Mouse (Mus musculus): ENCODE measurements around the gene Sdad1. TPM values are rescaled to one million over a fixed set of nuclear protein-coding genes. Genes with fewer than 3 reads are reported as not detected.

Sdad1 gene
- polyA plus RNA-seq, 1 experiment from 2014 or later = 33.9 TPM

DNA sequence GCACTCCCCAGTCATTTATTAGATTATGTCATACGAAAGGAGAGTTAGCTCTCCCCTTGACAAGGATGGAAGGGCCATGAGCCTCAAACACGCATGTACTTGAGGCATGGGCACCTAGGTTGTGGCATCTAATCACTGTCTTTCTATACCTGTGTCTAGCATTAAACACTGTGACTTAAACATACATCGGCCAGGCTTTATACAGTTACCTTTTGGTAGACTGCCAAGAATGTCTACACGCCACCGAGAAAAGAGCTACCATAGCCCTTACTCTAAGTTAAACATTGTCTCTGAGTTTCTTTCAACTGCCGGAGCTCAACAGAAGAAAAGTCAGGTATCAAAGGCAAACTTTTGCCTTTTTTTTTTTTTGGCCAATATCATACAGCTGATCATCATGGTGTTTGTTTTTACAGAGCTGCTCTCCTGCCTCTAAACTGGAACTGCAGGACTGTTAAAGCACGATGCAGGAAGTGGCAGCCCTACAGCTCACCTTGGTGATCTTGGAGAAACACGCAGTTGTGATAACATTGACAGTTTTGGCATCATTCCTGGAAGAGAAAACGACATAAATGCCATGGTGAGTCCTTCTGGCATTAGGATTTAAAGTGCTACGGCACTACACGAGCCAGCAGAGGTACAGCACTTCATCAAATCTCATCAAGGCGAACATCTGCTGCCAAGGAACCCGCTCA, 8.0 kb downstream of the Sdad1 start:
- Histone ChIP-seq H3K27ac (no peak overlapping the region), H3K4me3 (no peak overlapping the region), H3K4me2 (no peak overlapping the region), H3K9ac (no peak overlapping the region), H3K9me3 (replicated peaks) (no peaks in the 10 kb centered on the region), H3K36me3 (ENCODE audit: poor library complexity, severe bottlenecking) (peaks cover 80% of the 10 kb centered on the region), H3K27me3 (no peaks in the 10 kb centered on the region), H3K4me1 (no peaks in the 10 kb centered on the region)
- WGBS = 92% methylated on average over 13 of the region's 13 CpGs
- no peak for ATAC-seq

GRCm38 (mm10) chr5:92294525-92294924, 15.8 kb downstream of the Sdad1 start:
- WGBS = 99% methylated on average over 2 of the region's 2 CpGs
- Histone ChIP-seq H3K4me1 (no peaks in the 10 kb centered on the region), H3K4me2 (no peak overlapping the region), H3K9ac (no peak overlapping the region), H3K27me3 (no peaks in the 10 kb centered on the region), H3K9me3 (replicated peaks) (no peaks in the 10 kb centered on the region), H3K36me3 (ENCODE audit: poor library complexity, severe bottlenecking) (peaks cover 95% of the 10 kb centered on the region), H3K4me3 (no peak overlapping the region), H3K27ac (no peak overlapping the region)
- no peak for ATAC-seq

DNA sequence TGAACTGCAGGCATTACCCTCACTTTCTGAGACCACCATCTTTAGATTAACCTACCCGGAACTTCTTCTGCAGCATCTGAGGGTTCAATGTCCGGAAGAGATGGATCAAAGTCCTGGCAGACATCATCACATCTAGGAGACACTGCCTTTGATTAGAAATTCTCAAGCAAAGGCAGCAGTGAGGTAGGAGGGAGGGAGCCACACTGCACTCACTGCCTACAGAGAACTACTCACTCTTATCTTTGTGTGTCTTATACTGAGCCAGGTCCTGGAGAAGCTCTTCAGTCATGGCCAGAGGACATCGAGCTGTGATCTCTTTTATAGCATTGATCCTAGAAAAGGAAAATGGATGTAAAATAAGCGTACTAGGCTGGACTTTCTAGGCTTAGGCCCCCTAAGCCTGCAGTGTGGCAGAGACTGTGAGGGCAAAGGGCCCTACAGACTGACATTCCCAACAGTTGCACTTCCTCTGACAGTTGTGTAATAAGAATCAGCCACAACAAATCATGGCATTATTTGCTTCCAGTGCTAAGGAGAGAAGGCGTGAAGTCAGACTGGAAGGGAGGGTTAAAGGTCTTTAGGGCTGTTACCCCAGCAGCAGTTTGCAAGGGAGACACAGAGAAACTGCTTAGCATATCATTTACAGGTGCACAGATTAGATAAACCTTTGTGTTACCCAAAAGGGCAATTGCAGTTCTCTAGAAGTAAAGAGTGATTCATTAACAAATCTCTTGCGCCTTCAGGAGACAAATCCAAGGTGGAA, 18.4 kb downstream of the Sdad1 start:
- H3K9me3 ChIP-seq (replicated peaks) = no peaks in the 10 kb centered on the region
- H3K27ac ChIP-seq = no peak overlapping the region
- H3K4me2 ChIP-seq = no peak overlapping the region
- H3K4me3 ChIP-seq = no peak overlapping the region
- no peaks in the 10 kb centered on the region for H3K4me1 ChIP-seq
- H3K9ac ChIP-seq = no peak overlapping the region
- H3K36me3 ChIP-seq (ENCODE audit: poor library complexity, severe bottlenecking) = peaks cover 98% of the 10 kb centered on the region
- 96% methylated on average over 6 of the region's 6 CpGs for WGBS
- no peaks in the 10 kb centered on the region for H3K27me3 ChIP-seq
- ATAC-seq = no peak

GRCm38 (mm10) chr5:92287840-92288239, 22.4 kb downstream of the Sdad1 start:
- Histone ChIP-seq H3K9me3 (replicated peaks) (no peaks in the 10 kb centered on the region), H3K27me3 (no peaks in the 10 kb centered on the region), H3K36me3 (ENCODE audit: poor library complexity, severe bottlenecking) (peaks cover 82% of the 10 kb centered on the region), H3K27ac (no peak overlapping the region), H3K9ac (no peak overlapping the region), H3K4me2 (no peak overlapping the region), H3K4me3 (no peak overlapping the region), H3K4me1 (no peaks in the 10 kb centered on the region)
- ATAC-seq = no peak
- 93% methylated on average over 6 of the region's 6 CpGs for WGBS

DNA sequence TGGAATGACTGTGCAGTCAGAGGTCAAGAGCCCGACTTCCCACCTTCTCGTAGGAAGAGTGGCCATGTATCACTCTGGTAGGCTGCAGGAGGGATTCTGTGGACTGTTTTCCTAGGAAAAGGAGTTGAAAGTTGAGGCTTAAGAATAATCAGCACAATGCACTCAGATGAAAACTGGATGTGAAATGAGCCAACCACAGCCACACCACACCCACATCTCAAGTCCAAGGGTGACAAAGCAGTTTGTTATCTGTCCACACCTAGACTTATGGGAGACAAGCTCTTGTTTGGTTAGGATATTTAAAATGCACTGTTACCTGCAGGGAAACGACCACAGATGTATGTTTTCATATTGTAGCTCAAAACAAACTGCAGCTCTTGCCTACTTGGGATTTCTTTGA, 27.2 kb downstream of the Sdad1 start:
- no peak overlapping the region for H3K4me2 ChIP-seq
- no peaks in the 10 kb centered on the region for H3K9me3 ChIP-seq (replicated peaks)
- H3K4me1 ChIP-seq = peaks cover 9% of the 10 kb centered on the region; the same call in 1 of the 2 replicates
- H3K4me3 ChIP-seq = no peak overlapping the region
- WGBS = 80% methylated on average over 3 of the region's 3 CpGs
- no peak overlapping the region for H3K27ac ChIP-seq
- H3K27me3 ChIP-seq = no peaks in the 10 kb centered on the region
- H3K36me3 ChIP-seq (ENCODE audit: poor library complexity, severe bottlenecking) = peaks cover 37% of the 10 kb centered on the region
- ATAC-seq = no peak
- H3K9ac ChIP-seq = no peak overlapping the region

GRCm38 (mm10) chr5:92282571-92282970, 27.7 kb downstream of the Sdad1 start:
- H3K27ac ChIP-seq = no peak overlapping the region
- no peak overlapping the region for H3K4me2 ChIP-seq
- 79% methylated on average over 4 of the region's 4 CpGs for WGBS
- no peaks in the 10 kb centered on the region for H3K9me3 ChIP-seq (replicated peaks)
- H3K4me1 ChIP-seq = peaks cover 11% of the 10 kb centered on the region; the same call in 1 of the 2 replicates
- no peak overlapping the region for H3K4me3 ChIP-seq
- no peaks in the 10 kb centered on the region for H3K27me3 ChIP-seq
- ATAC-seq = no peak
- H3K9ac ChIP-seq = no peak overlapping the region
- peaks cover 32% of the 10 kb centered on the region for H3K36me3 ChIP-seq (ENCODE audit: poor library complexity, severe bottlenecking)

DNA sequence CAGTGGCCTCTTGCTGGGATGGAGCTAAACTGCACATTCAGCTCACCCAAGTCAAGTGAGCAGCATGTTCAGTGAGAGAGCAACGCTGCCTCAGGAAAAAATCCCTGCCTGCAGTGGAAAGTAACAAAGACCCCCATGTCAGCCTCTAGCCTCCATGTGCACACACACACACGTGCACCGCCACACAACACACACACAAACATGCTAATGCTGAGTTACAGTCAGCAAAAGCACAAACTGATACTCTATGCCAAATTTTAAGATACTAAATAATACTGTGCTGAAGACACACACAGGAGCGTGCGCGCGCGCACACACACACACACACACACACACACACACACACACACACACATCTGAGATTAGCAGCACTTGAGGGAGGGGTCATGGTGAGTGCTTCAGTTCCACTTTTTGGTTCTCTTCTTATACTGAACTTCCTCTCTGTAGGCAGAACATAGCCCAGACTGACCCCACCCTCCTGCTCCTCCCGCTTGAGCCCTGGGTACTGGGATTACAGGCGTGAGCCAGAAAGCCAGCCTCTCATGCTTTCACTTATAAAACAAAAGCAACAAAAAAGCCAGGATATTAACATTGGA, 31.2 kb downstream of the Sdad1 start:
- Histone ChIP-seq H3K27me3 (0 out of 2 replicates have a peak, but pooled peaks cover 6% of the 10 kb centered on the region), H3K9ac (no peak overlapping the region), H3K36me3 (ENCODE audit: poor library complexity, severe bottlenecking) (peaks cover under 1% of the 10 kb centered on the region; the same call in 1 of the 2 replicates), H3K4me1 (peaks cover 13% of the 10 kb centered on the region; the same call in 1 of the 2 replicates), H3K4me3 (no peak overlapping the region), H3K27ac (no peak overlapping the region), H3K4me2 (0 out of 2 replicates have a peak overlapping the region, but pooled peaks have one; percentile 94), H3K9me3 (replicated peaks) (no peaks in the 10 kb centered on the region)
- no peak for ATAC-seq
- WGBS = 79% methylated on average over 10 of the region's 10 CpGs

DNA sequence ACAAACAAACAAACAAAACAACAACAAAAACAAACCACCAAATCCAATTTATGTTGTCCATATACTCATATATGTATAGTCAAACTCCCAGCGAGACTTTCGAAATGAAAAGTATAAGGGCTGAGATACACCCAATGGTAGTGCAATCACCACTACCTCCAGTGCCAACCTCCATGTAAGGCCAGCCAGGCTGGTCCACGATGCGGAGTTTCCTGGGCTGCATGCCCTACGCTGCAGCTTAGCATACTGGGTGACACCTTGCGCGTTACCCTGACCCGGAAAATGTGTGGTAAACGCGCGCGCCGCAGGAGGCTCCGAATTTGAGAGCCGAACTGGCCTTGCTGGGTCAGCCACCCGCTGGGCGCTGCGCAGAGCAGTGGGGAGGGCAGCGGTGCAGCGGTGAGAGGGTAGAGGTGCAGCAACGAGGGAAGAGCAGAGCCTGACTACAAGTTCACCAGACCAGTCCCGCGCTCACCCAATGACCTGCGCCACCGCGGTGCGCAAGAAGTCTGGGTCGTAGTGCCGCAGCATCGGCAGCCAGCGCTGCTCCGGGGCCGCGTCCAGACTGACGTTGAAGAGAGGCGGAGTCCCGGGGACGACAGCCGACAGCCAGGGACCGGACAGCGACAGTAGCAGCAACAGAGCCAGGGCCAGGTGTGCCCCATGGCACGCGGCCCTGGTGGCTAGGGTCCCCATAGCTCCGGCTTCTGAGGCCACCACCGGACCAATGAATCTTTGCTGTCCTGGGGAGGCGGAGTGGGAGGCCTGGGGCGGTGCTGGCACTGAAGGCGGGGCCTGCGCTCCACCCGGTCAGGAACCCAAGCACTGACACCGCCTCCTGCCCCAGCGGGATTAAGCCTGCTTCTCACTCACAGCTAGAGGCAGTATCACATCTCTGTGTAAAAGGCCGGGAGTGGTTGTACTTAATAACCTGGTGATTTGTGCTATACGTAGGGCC, 32.6 kb downstream of the Sdad1 start, which contains the start of gene Naaa:
Gene Naaa, minus strand, starts transcription at position 734 of the 958 bp plus-strand sequence.
- H3K27ac ChIP-seq = no peak within 1 kb of the TSS

GRCm38 (mm10) chr5:92270496-92270895, 39.8 kb downstream of the Sdad1 start:
- Histone ChIP-seq H3K4me2 (no peak overlapping the region), H3K27ac (no peak overlapping the region), H3K9ac (no peak overlapping the region), H3K27me3 (no peaks in the 10 kb centered on the region), H3K4me1 (no peaks in the 10 kb centered on the region), H3K9me3 (replicated peaks) (no peaks in the 10 kb centered on the region), H3K4me3 (no peak overlapping the region), H3K36me3 (ENCODE audit: poor library complexity, severe bottlenecking) (no peaks in the 10 kb centered on the region)
- 90% methylated on average over 7 of the region's 7 CpGs for WGBS
- no peak for ATAC-seq

More for the DNA sequence above, 32.6 kb downstream of the Sdad1 start, which contains the start of gene Naaa:
- 3% methylated on average over 54 of the region's 54 CpGs for WGBS
- peak within 1 kb of the TSS; percentile 94 for H3K4me2 ChIP-seq
- peaks cover 13% of the 10 kb centered on the region; the same call in 1 of the 2 replicates for H3K4me1 ChIP-seq
- H3K4me3 ChIP-seq = peak within 1 kb of the TSS; percentile 65
- H3K9ac ChIP-seq = peak within 1 kb of the TSS; percentile 69
- 0 out of 2 replicates have a peak, but pooled peaks cover 6% of the 10 kb centered on the region for H3K27me3 ChIP-seq
- H3K9me3 ChIP-seq (replicated peaks) = no peaks in the 10 kb centered on the region
- peak; percentile 92 for ATAC-seq
- no peaks in the 10 kb centered on the region for H3K36me3 ChIP-seq (ENCODE audit: poor library complexity, severe bottlenecking)

DNA sequence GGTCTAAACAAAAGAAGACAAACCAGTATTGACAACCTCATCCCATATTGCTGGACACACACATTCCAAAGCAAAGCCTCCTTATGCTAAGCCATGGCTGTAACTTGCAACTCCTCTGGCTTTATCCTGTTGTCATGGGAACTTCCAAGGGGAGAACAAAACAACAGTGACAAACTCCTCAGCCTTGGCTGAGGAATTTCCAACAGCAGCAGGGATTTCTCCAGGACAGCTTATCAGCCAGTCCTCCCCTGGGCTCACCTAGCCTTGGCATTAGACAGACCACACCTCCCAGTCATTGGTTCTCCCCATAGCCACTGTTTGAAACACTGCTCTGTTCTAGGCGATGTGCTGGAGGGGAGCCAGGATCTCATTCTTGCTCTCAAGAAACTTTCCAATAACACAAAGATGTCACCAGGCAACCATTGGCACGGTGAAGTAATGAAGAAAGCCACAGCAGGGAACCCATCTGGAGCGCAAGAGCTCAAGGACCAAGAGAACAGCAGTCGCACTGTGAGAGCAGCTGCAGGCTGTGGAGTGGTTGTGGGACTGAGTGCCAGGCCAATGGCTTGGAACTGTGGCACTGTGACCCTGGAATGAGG, 46.4 kb downstream of the Sdad1 start:
- Histone ChIP-seq H3K4me2 (no peak overlapping the region), H3K27me3 (no peaks in the 10 kb centered on the region), H3K4me1 (peaks cover 14% of the 10 kb centered on the region), H3K4me3 (no peak overlapping the region), H3K36me3 (ENCODE audit: poor library complexity, severe bottlenecking) (no peaks in the 10 kb centered on the region), H3K9me3 (replicated peaks) (no peaks in the 10 kb centered on the region), H3K9ac (no peak overlapping the region), H3K27ac (peak overlapping the region; percentile 54)
- 2% methylated on average over 4 of the region's 4 CpGs for WGBS
- peak; percentile 90 for ATAC-seq

GRCm38 (mm10) chr5:92262646-92263045, 47.6 kb downstream of the Sdad1 start:
- peaks cover 14% of the 10 kb centered on the region for H3K4me1 ChIP-seq
- no peak for ATAC-seq

More at GRCm38 (mm10) chr5:92262646-92263045, 47.6 kb downstream of the Sdad1 start:
- Histone ChIP-seq H3K4me2 (no peak overlapping the region), H3K27ac (no peak overlapping the region), H3K9ac (no peak overlapping the region), H3K27me3 (no peaks in the 10 kb centered on the region), H3K9me3 (replicated peaks) (no peaks in the 10 kb centered on the region), H3K36me3 (ENCODE audit: poor library complexity, severe bottlenecking) (no peaks in the 10 kb centered on the region), H3K4me3 (no peak overlapping the region)
- WGBS = 89% methylated on average over 8 of the region's 8 CpGs
